Mouse (Mus musculus) liver, postnatal 0 days (tissue): ENCODE measurements at regions not wholly inside any gene's neighbourhood (a gene's known extent, or its start where the extent isn't known, plus 50 kb on each side); places are given as distances from the start of the nearest gene placed in this dataset.

Source experiments
- CTCF ChIP-seq: sonication (generic); IDR thresholded peaks from 2 replicates; pipeline ENCODE4 v1.5.1; 2016; ENCODE audit warnings: antibody characterized with exemption, low read depth
- EP300 ChIP-seq: IDR thresholded peaks from 2 replicates; pipeline ENCODE4 v1.6.1; 2016; ENCODE audit warnings: antibody characterized with exemption, low read depth, mild to moderate bottlenecking

DNA sequence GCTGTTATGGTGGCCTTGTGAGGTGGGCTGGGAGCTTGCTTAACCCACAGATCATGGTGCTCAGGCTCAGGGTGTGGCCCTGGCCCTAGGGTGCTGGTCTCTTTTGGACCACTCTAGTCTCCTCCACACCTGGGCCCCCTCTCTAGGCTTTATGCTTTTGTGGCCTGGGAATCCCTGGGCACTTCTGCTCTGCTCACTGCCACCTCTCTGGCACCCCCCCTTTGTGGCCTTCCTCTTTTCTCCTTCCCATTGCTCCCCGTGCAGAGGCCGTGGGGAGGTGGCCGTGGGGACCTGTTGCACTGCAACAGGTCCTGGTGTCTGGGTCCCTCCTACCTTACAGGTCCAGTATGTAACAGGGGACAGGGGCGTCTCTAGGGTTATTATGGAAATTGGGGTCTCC, 80.3 kb downstream of the Wdr5 start:
- TF ChIP-seq EP300, result no peak
- TF ChIP-seq CTCF, result no peak
